Mouse (Mus musculus) CH12.LX (cell line): ENCODE results near the gene Asic2. TPM values are rescaled to one million over a fixed set of nuclear protein-coding genes. Genes with fewer than 3 reads are reported as not detected.

Source experiments
- DNase-seq: peaks from one replicate; pipeline ENCODE4 v3.0.0-alpha.2; 2013; ENCODE audit errors: extremely low read depth
- H3K27ac ChIP-seq: 2 replicates; pipeline ENCODE4 v1.5.1; 2012; ENCODE audit warnings: low read depth, mild to moderate bottlenecking, control low read depth, moderate library complexity; ENCODE audit not compliant: insufficient read depth
- H3K27me3 ChIP-seq: replicated peaks from 2 replicates; pipeline ENCODE3; 2012; ENCODE audit warnings: inconsistent platforms
- H3K36me3 ChIP-seq, 2 experiments: replicated peaks in 1 of 2; 2 replicates each; pipeline versions ENCODE3 to v1.6.1; 2012; ENCODE audit warnings: inconsistent platforms in 1 of 2, low read length in 1 of 2, mild to moderate bottlenecking in 1 of 2, mixed read lengths in 1 of 2, moderate library complexity in 1 of 2; ENCODE audit not compliant: control insufficient read depth in 1 of 2, insufficient read depth in 1 of 2
- H3K4me1 ChIP-seq, 2 experiments: 2 replicates each; pipeline ENCODE4 v1.6.1; 2012; ENCODE audit warnings: inconsistent platforms in 1 of 2, moderate library complexity in 1 of 2; ENCODE audit not compliant: insufficient read depth in 2 of 2, control insufficient read depth in 1 of 2
- H3K4me2 ChIP-seq: 2 replicates; pipeline ENCODE4 v1.6.1; 2012; ENCODE audit warnings: low read depth, mild to moderate bottlenecking, control low read depth; ENCODE audit not compliant: poor library complexity, insufficient read depth, severe bottlenecking
- H3K4me3 ChIP-seq, 3 experiments: fragments of 150-350 bp in 1 of 3; sonication (generic) in 1 of 3; replicated peaks in 1 of 3; 2 replicates each; pipeline versions ENCODE3 to v1.5.1; 2011 to 2012; ENCODE audit warnings: low read depth in 2 of 3, low read length in 2 of 3, mild to moderate bottlenecking in 2 of 3, moderate library complexity in 2 of 3, control low read depth in 1 of 3, improper control_type of control experiment in 1 of 3, inconsistent platforms in 1 of 3, mixed read lengths in 1 of 3; ENCODE audit not compliant: poor library complexity in 1 of 3
- H3K79me2 ChIP-seq: replicated peaks from 2 replicates; pipeline ENCODE4 v1.6.1; 2012; ENCODE audit warnings: mild to moderate bottlenecking, moderate library complexity; ENCODE audit not compliant: control insufficient read depth, poor library complexity, insufficient read depth, severe bottlenecking; ENCODE audit errors: extremely low read depth
- H3K9ac ChIP-seq: 2 replicates; pipeline ENCODE4 v1.6.1; 2012; ENCODE audit warnings: low read depth, mild to moderate bottlenecking, control low read depth, moderate library complexity; ENCODE audit not compliant: insufficient read depth
- H3K9me3 ChIP-seq: replicated peaks from 2 replicates; pipeline ENCODE3; 2012; ENCODE audit warnings: low read length, inconsistent platforms, mixed read lengths
- CHD2 ChIP-seq: IDR thresholded peaks from 2 replicates; pipeline ENCODE4 v1.6.1; 2011; ENCODE audit warnings: low read length, improper control_type of control experiment
- CTCF ChIP-seq, 2 experiments: IDR thresholded peaks in 1 of 2; conservative IDR thresholded peaks in 1 of 2; 2 replicates each; pipeline ENCODE4 v1.5.1; 2011 to 2012; ENCODE audit warnings: low read depth in 2 of 2, low read length in 2 of 2, improper control_type of control experiment in 1 of 2, inconsistent platforms in 1 of 2, mild to moderate bottlenecking in 1 of 2, moderate library complexity in 1 of 2
- EP300 ChIP-seq: IDR thresholded peaks from 2 replicates; pipeline ENCODE4 v1.6.1; 2011; ENCODE audit warnings: low read length, improper control_type of control experiment
- GABPA ChIP-seq: IDR thresholded peaks from 2 replicates; pipeline ENCODE4 v1.6.1; 2012; ENCODE audit warnings: low read depth, low read length, improper control_type of control experiment, inconsistent platforms; ENCODE audit not compliant: insufficient replicate concordance
- JUN ChIP-seq: IDR thresholded peaks from 2 replicates; pipeline ENCODE4 v1.6.1; 2011; ENCODE audit warnings: low read depth, mild to moderate bottlenecking, low read length, improper control_type of control experiment, moderate library complexity; ENCODE audit not compliant: insufficient read depth
- MAX ChIP-seq: IDR thresholded peaks from 2 replicates; pipeline ENCODE4 v1.6.1; 2011; ENCODE audit warnings: low read length, improper control_type of control experiment
- MXI1 ChIP-seq: IDR thresholded peaks from 2 replicates; pipeline ENCODE4 v1.6.1; 2011; ENCODE audit warnings: mild to moderate bottlenecking, low read depth, low read length, improper control_type of control experiment
- POLR2A ChIP-seq: IDR thresholded peaks from 2 replicates; pipeline ENCODE4 v1.6.1; 2011; ENCODE audit warnings: low read depth, mild to moderate bottlenecking, improper control_type of control experiment, low read length
- RCOR1 ChIP-seq: conservative IDR thresholded peaks from 2 replicates; pipeline ENCODE4 v1.6.1; 2012; ENCODE audit warnings: low read depth, mild to moderate bottlenecking, inconsistent platforms, low read length, improper control_type of control experiment
- USF1 ChIP-seq: IDR thresholded peaks from 2 replicates; pipeline ENCODE4 v1.6.1; 2014; ENCODE audit warnings: low read depth, mild to moderate bottlenecking, inconsistent platforms, low read length, improper control_type of control experiment
- ZKSCAN1 ChIP-seq: IDR thresholded peaks from 2 replicates; pipeline ENCODE4 v1.6.1; 2012; ENCODE audit warnings: low read depth, inconsistent platforms, low read length, improper control_type of control experiment, borderline replicate concordance
- dilution Hi-C: fragments of 300-500 bp; cut with MboI; formaldehyde crosslinking; loops from 2 replicates; pipeline ENCODE4 v1.14.3; 2020; ENCODE audit warnings: low sequenced_read_pairs; ENCODE audit not compliant: extremely low pct_unique_long_range_greater_than_20kb, extremely low pct_ligation_motif_present
- in situ Hi-C: fragments of 300-500 bp; cut with MboI; formaldehyde crosslinking; loops from 3 replicates; pipeline ENCODE4 v1.14.3; 2019; ENCODE audit warnings: low sequenced_read_pairs, low pct_ligation_motif_present, low pct_unique_long_range_greater_than_20kb, mixed read lengths
- polyA plus RNA-seq: library from polyadenylated mRNA; unstranded; fragments of >175 nt; gene quantifications from 2 replicates; pipeline ENCODE4 v1.2.1, GENCODE M21; 2012; ENCODE audit warnings: low read depth; ENCODE audit not compliant: insufficient read length
- total RNA-seq, 2 experiments: library from RNA; depleted of rRNA; stranded (reverse); fragments of 300-350 nt in 1 of 2; fragments of >200 nt in 1 of 2; gene quantifications; 2 replicates each; pipeline ENCODE4 v1.2.3; 2012 to 2014

Asic2 gene
- total and polyA plus RNA-seq, 3 experiments: not detected

DNA sequence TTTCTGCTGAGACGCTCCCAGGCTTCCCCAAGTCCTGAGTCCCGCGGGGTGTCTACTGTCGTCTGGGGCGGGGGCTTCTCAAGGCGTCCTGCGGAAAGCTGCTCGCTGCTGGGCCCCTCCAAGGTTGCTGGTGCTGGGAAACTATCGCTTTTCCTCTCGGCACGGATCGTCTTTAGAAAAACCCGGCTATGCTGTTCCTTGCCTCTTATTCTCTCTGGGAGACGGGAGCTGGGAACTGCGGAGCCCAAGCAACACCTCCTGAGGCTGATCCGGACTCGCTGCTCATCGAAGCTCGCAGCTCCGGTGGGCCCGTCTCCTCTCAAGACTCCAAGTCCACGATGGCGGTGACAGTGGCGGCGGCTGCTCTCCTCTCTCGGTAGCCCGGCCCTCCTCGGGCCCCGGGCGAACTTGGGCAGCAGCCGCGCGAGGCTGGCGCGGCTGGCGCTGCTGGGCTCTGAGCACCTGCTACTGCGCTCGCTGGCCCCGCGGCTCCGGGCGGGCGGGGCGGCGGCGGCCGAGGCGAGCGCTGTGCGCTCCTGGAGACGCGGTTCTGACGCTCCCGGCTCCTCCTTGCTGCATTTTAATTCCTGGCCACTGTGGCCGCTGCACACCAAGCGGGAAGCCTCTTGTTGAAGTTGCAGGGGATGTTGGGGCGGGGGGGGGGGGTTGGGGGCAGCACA lies 815.0 kb downstream of the Asic2 start:
- H3K27ac ChIP-seq: no peak overlapping the region
- H3K4me3 ChIP-seq: no peak overlapping the region
- H3K9me3 ChIP-seq: peaks cover 24% of the 10 kb centered on the region
- H3K4me1 ChIP-seq: no peaks in the 10 kb centered on the region
- no peaks in the 10 kb centered on the region for H3K36me3 ChIP-seq
- H3K27me3 ChIP-seq: peaks cover 41% of the 10 kb centered on the region
- in situ Hi-C loops: no loop called here
- H3K9ac ChIP-seq: no peak overlapping the region
- TF ChIP-seq MXI1 (no peak), POLR2A (no peak), EP300 (no peak), JUN (no peak), ZKSCAN1 (no peak), MAX (no peak), CTCF (conservative IDR thresholded peaks at IDR 0.05 in 1 of 2, IDR thresholded peaks at IDR 0.05 in 1 of 2; ENCODE audit: low read depth in 2 of 2, low read length in 2 of 2) (no peak)
- TF ChIP-seq, all 38 proteins: peak for 0
- no peaks in the 10 kb centered on the region for H3K79me2 ChIP-seq
- dilution Hi-C loops: no loop called here
- H3K4me2 ChIP-seq: no peak overlapping the region
- DNase-seq: no peak

DNA sequence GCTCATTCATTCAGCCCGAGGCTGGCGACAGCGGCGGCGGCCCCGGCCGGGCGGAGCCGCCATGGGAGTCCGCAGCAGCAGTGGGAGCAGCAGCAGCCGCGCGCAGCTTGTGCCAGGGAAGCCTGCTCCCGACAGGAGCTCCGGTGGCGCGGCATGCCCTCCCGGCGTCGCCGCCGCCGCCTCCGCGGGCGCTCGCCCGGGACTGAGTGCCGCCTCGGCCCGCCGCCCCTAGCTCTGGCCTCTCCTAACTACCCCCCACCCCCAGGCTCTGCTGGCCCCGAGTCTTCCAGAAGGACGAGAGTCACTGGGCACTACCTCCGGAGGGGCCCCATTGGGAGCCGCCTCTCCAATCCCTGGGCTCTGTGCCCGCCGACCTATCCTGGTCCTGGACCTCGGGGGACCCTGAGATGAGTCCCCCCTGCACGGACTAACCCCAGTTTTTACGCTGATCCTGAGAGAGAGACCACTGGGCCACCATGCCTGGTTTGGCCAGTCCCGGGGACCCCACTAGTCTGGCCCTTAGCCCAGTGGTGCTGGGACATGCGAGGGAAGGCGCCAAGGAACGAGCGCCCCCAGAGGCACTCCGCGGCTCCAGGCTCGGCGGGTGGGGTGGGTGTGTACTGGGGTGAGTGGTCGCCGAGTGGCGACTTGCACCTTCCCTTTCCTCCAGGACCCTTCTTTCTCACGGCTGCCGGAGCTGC lies 815.6 kb downstream of the Asic2 start:
- Histone ChIP-seq H3K4me3 (no peak overlapping the region), H3K4me2 (no peak overlapping the region), H3K36me3 (no peaks in the 10 kb centered on the region), H3K27ac (no peak overlapping the region), H3K4me1 (no peaks in the 10 kb centered on the region), H3K27me3 (peaks cover 42% of the 10 kb centered on the region), H3K79me2 (no peaks in the 10 kb centered on the region)
- in situ Hi-C loops: no loop called here
- DNase-seq: no peak
- TF ChIP-seq CHD2 (no peak), GABPA (no peak)
- TF ChIP-seq, all 38 proteins: peak for 0
- no peak overlapping the region for H3K9ac ChIP-seq
- H3K9me3 ChIP-seq: peaks cover 24% of the 10 kb centered on the region
- dilution Hi-C loops: no loop called here

DNA sequence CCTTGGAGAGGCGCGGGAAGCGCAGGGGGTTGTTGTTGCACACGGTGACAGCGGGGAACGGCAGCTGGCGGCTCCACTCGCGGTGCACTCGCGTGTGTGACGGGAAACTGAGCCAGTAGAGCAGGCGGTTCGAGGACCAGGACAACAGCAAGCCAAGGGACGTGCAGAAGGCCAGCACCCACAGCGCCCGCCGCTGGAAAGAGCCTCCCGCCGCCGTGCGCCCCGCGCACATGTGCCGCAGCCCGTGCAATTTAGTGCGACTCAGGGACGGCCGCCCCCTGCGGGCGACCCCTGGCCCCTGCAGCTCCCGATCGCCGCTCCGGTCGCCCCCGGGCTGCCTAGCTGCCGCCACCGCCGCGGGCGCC lies 816.3 kb downstream of the Asic2 start:
- H3K4me3 ChIP-seq: no peak overlapping the region
- DNase-seq: no peak
- peaks cover 24% of the 10 kb centered on the region for H3K9me3 ChIP-seq
- dilution Hi-C loops (no loop called here), in situ Hi-C loops (no loop called here)
- no peaks in the 10 kb centered on the region for H3K79me2 ChIP-seq
- H3K36me3 ChIP-seq: no peaks in the 10 kb centered on the region
- TF ChIP-seq RCOR1 (no peak), USF1 (no peak), CHD2 (no peak)
- H3K27ac ChIP-seq: no peak overlapping the region
- no peak overlapping the region for H3K9ac ChIP-seq
- no peaks in the 10 kb centered on the region for H3K4me1 ChIP-seq
- H3K27me3 ChIP-seq: peaks cover 48% of the 10 kb centered on the region
- H3K4me2 ChIP-seq: no peak overlapping the region
